Mouse (Mus musculus): ENCODE measurements at regions not wholly inside any gene's neighbourhood (a gene's known extent, or its start where the extent isn't known, plus 50 kb on each side); places are given as distances from the start of the nearest gene placed in this dataset.

- no peak for DNase-seq (ENCODE audit: low read depth, low spot score)
These were observed 62.5 kb downstream of the Arrdc4 start for GRCm38 (mm10) chr7:68686396-68687139.

- DNase-seq (ENCODE audit: low read depth, low spot score): no peak
These were observed 66.0 kb downstream of the Arrdc4 start for GRCm38 (mm10) chr7:68682929-68683643.

GRCm38 (mm10) chr7:68682318-68682728, 66.7 kb downstream of the Arrdc4 start:
- no peak for DNase-seq (ENCODE audit: low read depth, low spot score)

- no peak for DNase-seq (ENCODE audit: low read depth, low spot score)
These were observed 69.3 kb downstream of the Arrdc4 start for GRCm38 (mm10) chr7:68679770-68680169.

- no peak for DNase-seq (ENCODE audit: low read depth, low spot score)
These were observed 81.0 kb downstream of the Arrdc4 start for GRCm38 (mm10) chr7:68667790-68668732.

- no peak for DNase-seq (ENCODE audit: low read depth, low spot score)
These were observed 81.8 kb downstream of the Arrdc4 start for GRCm38 (mm10) chr7:68667215-68667614.

- no peak for DNase-seq (ENCODE audit: low read depth, low spot score)
These were observed 92.7 kb downstream of the Arrdc4 start for GRCm38 (mm10) chr7:68656354-68656753.

- no peak for DNase-seq (ENCODE audit: low read depth, low spot score)
These were observed 95.5 kb downstream of the Arrdc4 start for GRCm38 (mm10) chr7:68653534-68653933.

- no peak for DNase-seq (ENCODE audit: low read depth, low spot score)
These were observed 97.6 kb downstream of the Arrdc4 start for GRCm38 (mm10) chr7:68651418-68651817.

- DNase-seq (ENCODE audit: low read depth, low spot score): no peak
These were observed 111.4 kb downstream of the Arrdc4 start for GRCm38 (mm10) chr7:68637556-68638215.

- DNase-seq (ENCODE audit: low read depth, low spot score): no peak
These were observed 128.0 kb downstream of the Arrdc4 start for GRCm38 (mm10) chr7:68621080-68621479.

- DNase-seq (ENCODE audit: low read depth, low spot score): no peak
These were observed 138.5 kb downstream of the Arrdc4 start for GRCm38 (mm10) chr7:68610499-68610898.

- DNase-seq (ENCODE audit: low read depth, low spot score): no peak
These were observed 141.9 kb downstream of the Arrdc4 start for GRCm38 (mm10) chr7:68607170-68607569.

GRCm38 (mm10) chr7:68606278-68606677, 142.8 kb downstream of the Arrdc4 start:
- DNase-seq (ENCODE audit: low read depth, low spot score): no peak

- DNase-seq (ENCODE audit: low read depth, low spot score): no peak
These were observed 145.3 kb downstream of the Arrdc4 start for GRCm38 (mm10) chr7:68603711-68604110.

- no peak for DNase-seq (ENCODE audit: low read depth, low spot score)
These were observed 147.0 kb downstream of the Arrdc4 start for GRCm38 (mm10) chr7:68602003-68602402.

GRCm38 (mm10) chr7:68594017-68594386, 155.0 kb downstream of the Arrdc4 start:
- no peak for DNase-seq (ENCODE audit: low read depth, low spot score)

- DNase-seq (ENCODE audit: low read depth, low spot score): no peak
These were observed 155.6 kb downstream of the Arrdc4 start for GRCm38 (mm10) chr7:68593344-68594016.

GRCm38 (mm10) chr7:68582540-68583325, 166.3 kb downstream of the Arrdc4 start:
- no peak for DNase-seq (ENCODE audit: low read depth, low spot score)

- peak; percentile 14 for DNase-seq (ENCODE audit: low read depth, low spot score)
These were observed 168.4 kb downstream of the Arrdc4 start for GRCm38 (mm10) chr7:68580650-68581049.

Data from embryo, embryonic 11.5 days (tissue).